Comparison of ENCODE assay signal across 11 mouse cellular contexts in genomic region chr17:27001151-27001550, GRCm38 (mm10). TPM values are rescaled to one million over a fixed set of nuclear protein-coding genes. Genes with fewer than 3 reads are reported as not detected.
DNase-seq lines count a peak whose midpoint lies in the region; ATAC-seq and TF ChIP-seq lines count a peak whose summit lies in the region.
"Had no signal": no experiment of that assay in that cellular context is flagged by ENCODE, and none has a peak within 500 bp of the region (broad histone marks: within the 10 kb centered on the region; RNA-seq: fewer than 3 reads in every experiment).

No protein-coding gene starts in this region.

- TF ChIP-seq CTCF in gastrocnemius, adult 2 months (IDR thresholded peaks at IDR 0.05) = peak; percentile 22; the same call in 1 of the 2 replicates
- peak; percentile 37; the same call in 1 of the 2 replicates for TF ChIP-seq CTCF in small intestine, adult 2 months (IDR thresholded peaks at IDR 0.05; ENCODE audit: extremely low read depth, insufficient read length, insufficient replicate concordance, low read depth, low read length)

- H3K27me3 ChIP-seq in small intestine, adult 2 months (ENCODE audit: control insufficient read depth, insufficient read depth, low read length) = no peaks in the 10 kb centered on the region
- H3K27me3 ChIP-seq: midbrain, embryonic 15.5 days; stomach, embryonic 15.5 days had no signal

- no peak overlapping the region for H3K27ac ChIP-seq in gastrocnemius, adult 2 months
- no peak overlapping the region for H3K27ac ChIP-seq in small intestine, adult 2 months (ENCODE audit: insufficient read depth, low read depth, low read length)
- H3K27ac ChIP-seq: midbrain, embryonic 15.5 days; stomach, embryonic 15.5 days had no signal

- no peak for TF ChIP-seq POLR2A in small intestine, adult 2 months (IDR thresholded peaks at IDR 0.05; ENCODE audit: low read depth, low read length)

- peak; percentile 43 for ATAC-seq in common myeloid progenitor, adult 5-6 weeks (replicated peaks; ENCODE audit: low read depth, poor library complexity, severe bottlenecking)
- ATAC-seq: activated CD4-positive, CD25-positive, alpha-beta regulatory T cell, adult 4 months; midbrain, embryonic 15.5 days had no signal

- no peak overlapping the region for H3K4me3 ChIP-seq in gastrocnemius, adult 2 months
- H3K4me3 ChIP-seq in small intestine, adult 2 months (ENCODE audit: low read depth, low read length) = no peak overlapping the region
- H3K4me3 ChIP-seq: midbrain, embryonic 15.5 days; stomach, embryonic 15.5 days had no signal

- DNase-seq in gastrocnemius, adult 2 months = no peak
- DNase-seq in gastrocnemius, adult 18-20 months (ENCODE audit: low spot score) = no peak
- peak; percentile 57 for DNase-seq in CD4-positive helper T cell, adult 2 months (ENCODE audit: low read depth, low spot score)
- DNase-seq in right cerebral cortex, postnatal 14 days = no peak
- DNase-seq in layer of hippocampus, adult 9-10 months (ENCODE audit: low spot score) = no peak
- no peak for DNase-seq in adrenal gland, adult 18-20 months (ENCODE audit: low spot score in 2 of 2)

- intact Hi-C loops in gastrocnemius, adult 2 months (cut with DNase I) = no loop called here

- no peaks in the 10 kb centered on the region for H3K36me3 ChIP-seq in small intestine, adult 2 months (ENCODE audit: control insufficient read depth, insufficient read depth, low read length)
- H3K36me3 ChIP-seq: midbrain, embryonic 15.5 days; stomach, embryonic 15.5 days had no signal

- H3K4me1 ChIP-seq in small intestine, adult 2 months (ENCODE audit: control insufficient read depth, insufficient read depth, insufficient read length, low read length) = peaks cover 7% of the 10 kb centered on the region; the same call in 1 of the 2 replicates
- H3K4me1 ChIP-seq: midbrain, embryonic 15.5 days; stomach, embryonic 15.5 days had no signal

- 72% methylated on average over 7 of the region's 7 CpGs for WGBS in small intestine, adult 2 months

RNA-seq across cellular contexts. Expression of gene Bak1, which starts 27.7 kb away (rescaled TPM):
- 10 to 100 TPM; 15.5 to 20.1 TPM for total RNA-seq in gastrocnemius, adult 2 months (2021)
- 10 to 100 TPM; 18.0 to 20.0 TPM for total RNA-seq in gastrocnemius, adult 18-20 months (2021)
- 43.9 and 53.3 TPM in 2 replicates for total RNA-seq in common myeloid progenitor, adult 5-6 weeks (2017)
- 113 and 265 TPM in 2 replicates for polyA plus RNA-seq in small intestine, adult 2 months (2012; rRNA removed)
- 10 to 100 TPM; 27.2 to 31.0 TPM for total RNA-seq in adrenal gland, adult 18-20 months (2021)

RNA-seq across cellular contexts. Expression of gene Zbtb9, which starts 28.2 kb away (rescaled TPM):
- total RNA-seq in gastrocnemius, adult 2 months (2021) = under 1 TPM; 0.17 to 0.41 TPM
- total RNA-seq in gastrocnemius, adult 18-20 months (2021) = under 1 TPM; 0.66 TPM
- 25.1 and 27.9 TPM in 2 replicates for total RNA-seq in common myeloid progenitor, adult 5-6 weeks (2017)
- polyA plus RNA-seq in small intestine, adult 2 months (2012; rRNA removed) = 4.7 and 9.1 TPM in 2 replicates
- 1 to 10 TPM; 6.4 to 8.0 TPM for total RNA-seq in adrenal gland, adult 18-20 months (2021)

RNA-seq across cellular contexts. Expression of gene Itpr3, which starts 56.0 kb away (rescaled TPM):
- total RNA-seq in gastrocnemius, adult 2 months (2021) = 1 to 10 TPM; 1.9 to 2.1 TPM
- total RNA-seq in gastrocnemius, adult 18-20 months (2021) = 1 to 10 TPM; 1.4 to 2.2 TPM
- 6.9 and 13.2 TPM in 2 replicates for total RNA-seq in common myeloid progenitor, adult 5-6 weeks (2017)
- 46.1 and 66.7 TPM in 2 replicates for polyA plus RNA-seq in small intestine, adult 2 months (2012; rRNA removed)
- 1 to 10 TPM; 5.5 to 6.2 TPM for total RNA-seq in adrenal gland, adult 18-20 months (2021)

Comparison
In these comparisons a context has a peak if more than half of its experiments do, and no peak if none do; other contexts are left out.
1. RNA of gene Zbtb9, which starts 28.2 kb away (total RNA-seq): 25.1 to 27.9 TPM in common myeloid progenitor, adult 5-6 weeks and 6.4 to 8.0 TPM in adrenal gland, adult 18-20 months; 0.66 TPM in gastrocnemius, adult 18-20 months and 0.17 to 0.41 TPM in gastrocnemius, adult 2 months; every median in the first group is over 4 times any median in the second.